Mouse (Mus musculus): ENCODE measurements around the gene Hmgb1. TPM values are rescaled to one million over a fixed set of nuclear protein-coding genes. Genes with fewer than 3 reads are reported as not detected.

The Hmgb1 gene
- polyA plus RNA-seq (2014; fragmentation: Illumina TruSeq; extraction: RNeasy Lipid Tissue Mini Kit (QIAGEN cat#74804); ENCODE audit: insufficient read depth, low read depth, low replicate concordance): 384 TPM

DNA sequence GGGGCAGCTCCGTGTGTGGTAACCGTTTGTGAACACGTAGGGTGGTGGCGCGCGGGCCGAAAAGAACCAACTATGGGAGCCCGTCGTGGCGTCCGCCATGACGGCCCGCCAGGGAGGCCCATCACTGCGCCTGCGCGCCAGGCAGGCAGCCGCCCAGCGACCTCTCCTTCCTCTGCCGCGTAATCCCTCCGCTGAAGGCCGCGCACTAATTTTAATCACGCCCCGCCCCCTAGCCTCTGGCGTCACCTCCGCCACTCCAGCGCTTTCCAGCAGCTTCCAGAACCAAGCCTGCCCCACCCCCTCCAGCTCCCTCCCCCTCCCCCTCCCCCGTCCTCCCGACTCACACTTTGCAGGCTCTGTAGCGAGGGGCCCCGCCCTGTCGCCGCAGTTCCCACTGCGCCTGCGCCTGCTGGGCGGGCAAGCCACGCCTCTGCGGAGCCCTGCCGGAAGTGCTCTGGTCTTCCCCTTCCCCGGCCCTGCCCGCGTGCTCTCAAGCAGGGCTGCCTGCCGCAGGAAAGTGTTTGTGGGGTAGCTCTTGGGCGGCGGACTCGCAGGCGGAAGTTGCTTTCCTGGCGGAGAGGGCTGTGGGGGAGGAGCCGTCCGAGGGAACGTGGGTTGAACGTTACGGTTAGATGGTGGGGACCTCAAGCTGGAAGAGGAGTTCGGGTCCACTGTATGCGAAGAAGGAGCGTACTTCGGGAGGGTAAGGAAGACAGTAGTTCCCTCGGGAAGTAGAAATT is at the start of gene Hmgb1, which contains the start of gene Uspl1:
Gene Hmgb1 (minus strand): TSS at position 386 of the 740 bp plus-strand sequence.
Gene Uspl1 (plus strand): TSS at position 247 of the 740 bp plus-strand sequence.

Other genes with a start within 250 kb of the Hmgb1 start
- not detected for gene Gm42791, start 189.3 kb downstream of the Hmgb1 start, polyA plus RNA-seq (2014; fragmentation: Illumina TruSeq; extraction: RNeasy Lipid Tissue Mini Kit (QIAGEN cat#74804); ENCODE audit: insufficient read depth, low read depth, low replicate concordance)
- gene Uspl1, start 139 bp downstream of the Hmgb1 start, polyA plus RNA-seq (2014; fragmentation: Illumina TruSeq; extraction: RNeasy Lipid Tissue Mini Kit (QIAGEN cat#74804); ENCODE audit: insufficient read depth, low read depth, low replicate concordance): 14.0 TPM
- 99.1 TPM for gene Alox5ap, start 80.3 kb upstream of the Hmgb1 start, polyA plus RNA-seq (2014; fragmentation: Illumina TruSeq; extraction: RNeasy Lipid Tissue Mini Kit (QIAGEN cat#74804); ENCODE audit: insufficient read depth, low read depth, low replicate concordance)
- 10.9 TPM for gene Medag, start 227.3 kb upstream of the Hmgb1 start, polyA plus RNA-seq (2014; fragmentation: Illumina TruSeq; extraction: RNeasy Lipid Tissue Mini Kit (QIAGEN cat#74804); ENCODE audit: insufficient read depth, low read depth, low replicate concordance)